Mouse (Mus musculus): ENCODE results near the gene Elmo1. TPM values are rescaled to one million over a fixed set of nuclear protein-coding genes. Genes with fewer than 3 reads are reported as not detected.

The Elmo1 gene
- polyA plus RNA-seq, 1 experiment from 2014 or later: 37.1 TPM

- ATAC-seq (ENCODE audit: borderline replicate concordance, extremely low read depth, low FRiP score, low TSS enrichment): no peak
- H3K27me3 ChIP-seq: no peaks in the 10 kb centered on the region
- H3K9ac ChIP-seq: no peak overlapping the region
- peaks cover 3% of the 10 kb centered on the region; the same call in 1 of the 2 replicates for H3K36me3 ChIP-seq
- H3K27ac ChIP-seq: no peak overlapping the region
- H3K4me2 ChIP-seq: no peak overlapping the region
- no peaks in the 10 kb centered on the region for H3K4me1 ChIP-seq
- no peaks in the 10 kb centered on the region for H3K9me3 ChIP-seq
- WGBS: 43% methylated on average over 2 of the region's 2 CpGs
- no peak overlapping the region for H3K4me3 ChIP-seq
Measured at GRCm38 (mm10) chr13:20362541-20362940, 272.1 kb downstream of the Elmo1 start.

DNA sequence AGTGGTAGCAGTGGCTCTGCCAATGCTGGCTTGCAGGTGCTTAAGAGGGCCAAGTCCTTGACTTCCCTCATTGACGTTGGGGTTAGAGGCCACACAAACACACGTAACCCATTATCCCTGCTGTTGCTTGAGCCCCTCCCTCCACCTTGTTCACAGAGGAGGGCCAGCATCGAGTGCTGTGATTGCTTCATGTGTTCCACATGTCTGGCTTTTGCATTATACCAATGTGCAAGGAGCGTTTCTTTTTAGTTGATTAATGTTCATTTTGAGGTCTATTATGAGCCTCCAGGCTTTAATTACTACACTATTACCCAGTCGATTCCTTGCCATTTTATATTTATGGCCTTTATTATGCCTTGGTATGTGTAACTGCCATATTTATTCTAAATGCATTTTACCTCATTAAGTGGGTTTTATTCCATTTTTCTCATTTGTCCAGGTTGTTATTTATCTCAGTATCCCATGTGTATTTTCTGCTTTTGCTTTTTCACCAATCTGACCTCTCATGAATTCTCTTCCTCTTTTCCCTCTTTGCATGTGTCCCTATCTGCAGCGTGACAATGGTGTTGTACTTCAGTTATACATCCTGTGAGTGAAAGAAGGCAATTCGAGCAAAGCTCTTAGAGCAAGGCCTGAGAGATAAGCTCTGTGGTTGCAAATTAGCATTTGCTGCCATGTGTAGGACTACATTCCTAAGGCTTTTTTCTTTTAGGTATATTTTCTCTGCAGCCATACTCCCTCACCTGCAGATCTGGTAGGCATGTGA lies 275.6 kb downstream of the Elmo1 start:
- 62% methylated on average over 7 of the region's 7 CpGs for WGBS
- Histone ChIP-seq H3K27ac (no peak overlapping the region), H3K27me3 (no peaks in the 10 kb centered on the region), H3K4me1 (no peaks in the 10 kb centered on the region), H3K4me3 (no peak overlapping the region), H3K9ac (no peak overlapping the region), H3K36me3 (no peaks in the 10 kb centered on the region), H3K9me3 (no peaks in the 10 kb centered on the region), H3K4me2 (no peak overlapping the region)
- no peak for ATAC-seq (ENCODE audit: borderline replicate concordance, extremely low read depth, low FRiP score, low TSS enrichment)

- H3K4me3 ChIP-seq: no peak overlapping the region
- no peaks in the 10 kb centered on the region for H3K27me3 ChIP-seq
- no peak overlapping the region for H3K9ac ChIP-seq
- WGBS: 89% methylated on average over 5 of the region's 5 CpGs
- no peaks in the 10 kb centered on the region for H3K9me3 ChIP-seq
- H3K4me2 ChIP-seq: no peak overlapping the region
- 0 out of 2 replicates have a peak, but pooled peaks cover 4% of the 10 kb centered on the region for H3K4me1 ChIP-seq
- no peak overlapping the region for H3K27ac ChIP-seq
- H3K36me3 ChIP-seq: no peaks in the 10 kb centered on the region
- no peak for ATAC-seq (ENCODE audit: borderline replicate concordance, extremely low read depth, low FRiP score, low TSS enrichment)
Measured at GRCm38 (mm10) chr13:20370036-20370802, 279.8 kb downstream of the Elmo1 start.

GRCm38 (mm10) chr13:20371501-20371900 lies 281.1 kb downstream of the Elmo1 start:
- WGBS: 57% methylated on average over 6 of the region's 6 CpGs
- H3K27ac ChIP-seq: no peak overlapping the region
- H3K27me3 ChIP-seq: no peaks in the 10 kb centered on the region
- no peaks in the 10 kb centered on the region for H3K36me3 ChIP-seq
- H3K4me3 ChIP-seq: no peak overlapping the region
- ATAC-seq (ENCODE audit: borderline replicate concordance, extremely low read depth, low FRiP score, low TSS enrichment): no peak
- H3K9me3 ChIP-seq: no peaks in the 10 kb centered on the region
- H3K4me1 ChIP-seq: 0 out of 2 replicates have a peak, but pooled peaks cover 4% of the 10 kb centered on the region
- no peak overlapping the region for H3K9ac ChIP-seq
- no peak overlapping the region for H3K4me2 ChIP-seq

DNA sequence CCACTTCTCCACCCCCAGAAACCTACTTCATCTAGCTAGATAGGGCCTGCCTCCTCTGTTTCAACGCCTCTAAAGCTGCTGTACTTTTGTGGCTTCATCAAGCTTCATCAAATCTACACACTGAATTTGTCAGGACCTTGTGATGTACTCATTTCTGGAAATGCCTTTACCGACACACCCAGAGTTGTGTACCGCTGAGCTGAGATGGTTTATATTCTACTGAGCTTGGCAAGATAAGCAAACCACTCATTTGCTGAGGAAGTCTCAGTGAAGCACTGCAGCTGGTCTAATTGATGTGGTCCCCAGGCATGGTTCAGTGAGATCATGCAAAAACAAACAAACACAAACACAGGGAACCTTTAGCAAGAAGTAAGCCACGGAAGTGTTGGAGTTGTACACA lies 281.9 kb downstream of the Elmo1 start:
- 0 out of 2 replicates have a peak, but pooled peaks have one; percentile 27 for ATAC-seq (ENCODE audit: borderline replicate concordance, extremely low read depth, low FRiP score, low TSS enrichment)
- Histone ChIP-seq H3K36me3 (no peaks in the 10 kb centered on the region), H3K4me1 (0 out of 2 replicates have a peak, but pooled peaks cover 4% of the 10 kb centered on the region), H3K27me3 (no peaks in the 10 kb centered on the region), H3K9me3 (no peaks in the 10 kb centered on the region), H3K9ac (no peak overlapping the region), H3K4me3 (no peak overlapping the region), H3K4me2 (no peak overlapping the region), H3K27ac (no peak overlapping the region)
- 43% methylated on average over 4 of the region's 4 CpGs for WGBS

DNA sequence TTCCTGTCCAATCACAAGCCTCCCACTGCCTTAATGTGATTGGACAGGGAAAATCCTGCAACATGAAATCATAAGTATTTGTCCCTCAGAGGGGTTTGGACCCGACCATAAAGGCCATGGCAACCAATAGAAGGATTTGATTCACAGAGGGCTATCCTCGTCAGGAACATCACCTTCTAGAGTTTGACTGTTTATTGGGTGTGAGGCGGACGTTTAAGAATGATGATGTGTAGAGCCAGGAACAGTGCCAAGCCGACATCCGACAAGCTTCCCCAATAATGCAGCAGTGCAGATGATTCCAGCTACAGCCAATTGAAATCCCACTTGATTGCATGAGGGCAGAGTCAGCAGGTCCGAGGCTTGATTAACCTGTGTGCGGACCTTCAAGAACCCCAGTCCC lies 288.5 kb downstream of the Elmo1 start:
- Histone ChIP-seq H3K4me1 (no peaks in the 10 kb centered on the region), H3K27ac (no peak overlapping the region), H3K4me3 (no peak overlapping the region), H3K4me2 (no peak overlapping the region), H3K9ac (no peak overlapping the region), H3K36me3 (no peaks in the 10 kb centered on the region), H3K27me3 (no peaks in the 10 kb centered on the region), H3K9me3 (no peaks in the 10 kb centered on the region)
- ATAC-seq (ENCODE audit: borderline replicate concordance, extremely low read depth, low FRiP score, low TSS enrichment): peak; percentile 52; the same call in 1 of the 2 replicates
- WGBS: 49% methylated on average over 8 of the region's 8 CpGs

DNA sequence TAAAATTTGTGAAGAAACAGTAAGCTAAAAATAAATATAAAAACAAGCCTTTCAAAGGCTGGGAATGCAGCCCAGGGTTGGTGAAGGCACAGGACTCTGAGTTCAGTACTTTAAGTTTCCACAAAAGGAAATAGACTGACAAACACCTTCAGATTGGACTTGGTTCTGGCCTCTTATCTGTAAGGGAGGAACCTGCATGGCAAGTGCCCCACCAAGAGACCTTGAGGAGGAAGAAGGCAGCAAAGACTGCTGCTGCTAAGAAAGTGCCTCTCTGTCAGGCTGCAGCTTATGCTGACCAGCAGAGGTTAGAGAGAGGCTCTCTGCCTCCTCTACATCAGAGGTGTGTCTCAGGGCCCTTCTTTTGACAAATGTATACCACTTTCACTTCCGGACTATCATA lies 293.5 kb downstream of the Elmo1 start:
- Histone ChIP-seq H3K4me2 (no peak overlapping the region), H3K9ac (no peak overlapping the region), H3K36me3 (no peaks in the 10 kb centered on the region), H3K9me3 (no peaks in the 10 kb centered on the region), H3K27me3 (no peaks in the 10 kb centered on the region), H3K4me3 (no peak overlapping the region), H3K27ac (no peak overlapping the region), H3K4me1 (no peaks in the 10 kb centered on the region)
- WGBS: 71% methylated on average over 1 of the region's 1 CpGs
- ATAC-seq (ENCODE audit: borderline replicate concordance, extremely low read depth, low FRiP score, low TSS enrichment): no peak

DNA sequence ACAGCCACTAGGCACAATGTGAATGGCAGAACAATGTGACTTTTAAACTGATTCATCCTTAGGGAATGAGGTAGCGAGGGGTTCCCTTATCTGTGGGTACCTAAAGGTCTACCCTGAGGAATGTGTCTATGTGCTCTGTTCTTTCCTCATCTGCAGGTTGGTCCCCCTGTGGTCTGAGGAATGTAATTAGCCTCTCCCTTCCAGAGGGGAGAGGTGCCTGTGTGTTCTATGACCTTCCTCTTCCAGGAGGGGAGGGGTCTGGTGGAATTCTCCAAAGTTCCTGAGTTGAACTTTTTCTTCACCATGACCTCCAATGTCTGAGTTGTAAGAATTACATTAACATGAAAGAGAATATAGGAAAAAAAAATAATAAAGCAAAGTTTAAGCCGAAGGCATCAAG lies 294.4 kb downstream of the Elmo1 start:
- 77% methylated on average over 2 of the region's 2 CpGs for WGBS
- no peaks in the 10 kb centered on the region for H3K4me1 ChIP-seq
- H3K9me3 ChIP-seq: no peaks in the 10 kb centered on the region
- no peaks in the 10 kb centered on the region for H3K27me3 ChIP-seq
- no peak overlapping the region for H3K27ac ChIP-seq
- no peaks in the 10 kb centered on the region for H3K36me3 ChIP-seq
- no peak overlapping the region for H3K4me3 ChIP-seq
- no peak overlapping the region for H3K4me2 ChIP-seq
- ATAC-seq (ENCODE audit: borderline replicate concordance, extremely low read depth, low FRiP score, low TSS enrichment): no peak
- H3K9ac ChIP-seq: no peak overlapping the region

DNA sequence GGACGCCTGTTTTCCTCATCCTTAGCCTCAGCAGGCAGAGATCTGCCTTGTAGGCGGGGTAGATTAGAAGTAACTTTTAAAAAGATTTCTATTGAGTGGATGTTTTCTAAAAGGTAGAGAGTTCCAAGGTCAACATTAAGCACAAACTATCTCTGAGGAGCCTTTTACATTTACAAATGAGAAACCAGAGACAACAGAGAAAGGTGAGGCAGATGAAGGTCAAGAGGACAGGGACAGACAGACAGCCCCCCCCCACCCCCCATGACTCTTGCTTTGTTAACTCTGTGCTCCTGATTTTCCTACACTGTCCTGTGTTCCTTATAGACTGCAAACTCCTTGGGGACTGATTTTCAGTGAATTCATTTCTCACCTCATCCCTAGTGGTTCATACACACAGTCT lies 295.0 kb downstream of the Elmo1 start:
- H3K27ac ChIP-seq: no peak overlapping the region
- WGBS: 78% methylated on average over 2 of the region's 2 CpGs
- H3K9me3 ChIP-seq: no peaks in the 10 kb centered on the region
- H3K36me3 ChIP-seq: no peaks in the 10 kb centered on the region
- no peaks in the 10 kb centered on the region for H3K4me1 ChIP-seq
- no peaks in the 10 kb centered on the region for H3K27me3 ChIP-seq
- H3K4me3 ChIP-seq: no peak overlapping the region
- no peak overlapping the region for H3K9ac ChIP-seq
- no peak overlapping the region for H3K4me2 ChIP-seq
- ATAC-seq (ENCODE audit: borderline replicate concordance, extremely low read depth, low FRiP score, low TSS enrichment): no peak

DNA sequence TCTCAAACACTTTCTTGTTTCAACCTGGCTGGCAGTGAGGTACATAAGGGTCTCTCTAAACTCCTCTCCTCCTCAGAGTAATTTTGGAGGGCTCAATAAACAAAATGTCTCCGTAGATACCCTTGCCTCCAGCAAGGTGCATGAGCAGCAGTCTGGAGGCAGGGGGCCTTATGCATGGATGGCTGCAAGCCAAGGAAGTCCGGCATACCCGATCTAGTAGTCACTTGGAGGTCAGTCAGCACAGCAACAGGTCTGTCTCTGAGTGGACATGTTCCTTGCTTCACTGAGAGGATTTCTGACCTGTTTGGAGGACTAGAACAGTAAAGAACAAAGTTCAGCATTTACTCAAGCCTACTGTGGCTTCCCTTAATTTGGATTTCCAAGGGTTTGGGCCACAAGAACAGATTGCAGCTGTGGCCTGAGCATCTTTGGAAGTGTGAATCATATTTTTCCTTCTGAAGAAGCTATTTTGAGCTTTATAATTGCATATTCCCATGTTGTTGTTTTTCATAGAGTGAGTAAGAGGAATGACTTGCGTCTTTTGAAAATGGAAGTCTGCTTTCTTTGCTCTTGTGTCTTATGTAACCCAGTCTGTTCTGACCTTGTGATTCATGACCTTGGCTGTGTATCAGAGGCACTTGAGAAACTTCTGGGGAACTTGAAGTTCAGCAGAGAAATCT lies 296.2 kb downstream of the Elmo1 start:
- no peaks in the 10 kb centered on the region for H3K27me3 ChIP-seq
- H3K4me3 ChIP-seq: no peak overlapping the region
- no peak overlapping the region for H3K27ac ChIP-seq
- H3K9ac ChIP-seq: no peak overlapping the region
- no peaks in the 10 kb centered on the region for H3K36me3 ChIP-seq
- no peak overlapping the region for H3K4me2 ChIP-seq
- WGBS: 59% methylated on average over 4 of the region's 4 CpGs
- no peaks in the 10 kb centered on the region for H3K4me1 ChIP-seq
- no peak for ATAC-seq (ENCODE audit: borderline replicate concordance, extremely low read depth, low FRiP score, low TSS enrichment)
- no peaks in the 10 kb centered on the region for H3K9me3 ChIP-seq

- Histone ChIP-seq H3K9ac (no peak overlapping the region), H3K9me3 (no peaks in the 10 kb centered on the region), H3K27me3 (no peaks in the 10 kb centered on the region), H3K4me3 (no peak overlapping the region), H3K36me3 (no peaks in the 10 kb centered on the region), H3K4me2 (no peak overlapping the region), H3K4me1 (no peaks in the 10 kb centered on the region), H3K27ac (no peak overlapping the region)
- 71% methylated on average over 3 of the region's 3 CpGs for WGBS
- no peak for ATAC-seq (ENCODE audit: borderline replicate concordance, extremely low read depth, low FRiP score, low TSS enrichment)
Measured at GRCm38 (mm10) chr13:20392824-20393598, 302.6 kb downstream of the Elmo1 start.
